Mouse (Mus musculus): ENCODE measurements around the gene Zfpm1. TPM values are rescaled to one million over a fixed set of nuclear protein-coding genes. Genes with fewer than 3 reads are reported as not detected.

Gene Zfpm1
- polyA plus RNA-seq, 1 experiment from 2014 or later, result 0.65 TPM

DNA sequence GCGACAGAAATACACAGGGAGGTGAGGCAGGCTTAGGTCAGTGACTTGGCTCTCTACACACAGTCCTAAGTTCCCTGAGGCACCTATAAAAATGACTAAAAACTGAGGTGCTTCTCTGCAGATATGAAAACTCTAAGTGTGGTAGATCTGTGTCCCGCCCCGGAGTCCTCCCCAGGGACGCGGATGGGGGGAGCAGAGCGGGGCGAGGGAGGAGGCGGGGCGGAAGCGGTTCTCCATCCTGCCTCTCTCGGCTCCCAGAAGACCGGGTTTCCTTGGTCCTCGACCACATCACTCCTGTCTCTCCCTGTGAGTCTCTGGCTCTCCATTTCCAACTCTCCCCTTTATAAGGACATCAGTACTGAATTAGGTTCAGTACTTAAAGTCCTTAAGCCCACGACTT is 61.8 kb downstream of the Zfpm1 start:
- H3K4me1 ChIP-seq (replicated peaks; ENCODE audit: control insufficient read depth, insufficient read depth, low read length), result peaks cover 24% of the 10 kb centered on the region
- H3K27me3 ChIP-seq (replicated peaks; ENCODE audit: control insufficient read depth, insufficient read depth, low read length), result peaks cover 26% of the 10 kb centered on the region
- no peak overlapping the region for H3K4me3 ChIP-seq (replicated peaks; ENCODE audit: low read length)
- H3K9ac ChIP-seq (replicated peaks; ENCODE audit: low read depth, low read length), result no peak overlapping the region
- 0% methylated on average over 14 of the region's 14 CpGs for WGBS
- H3K9me3 ChIP-seq (ENCODE audit: control insufficient read depth, low read length), result no peaks in the 10 kb centered on the region
- no peak overlapping the region for H3K27ac ChIP-seq (ENCODE audit: low read length)
- no peak for ATAC-seq
- no peaks in the 10 kb centered on the region for H3K36me3 ChIP-seq (ENCODE audit: control insufficient read depth, insufficient read depth)
- peak overlapping the region; percentile 24 for H3K4me2 ChIP-seq (ENCODE audit: low read length)

DNA sequence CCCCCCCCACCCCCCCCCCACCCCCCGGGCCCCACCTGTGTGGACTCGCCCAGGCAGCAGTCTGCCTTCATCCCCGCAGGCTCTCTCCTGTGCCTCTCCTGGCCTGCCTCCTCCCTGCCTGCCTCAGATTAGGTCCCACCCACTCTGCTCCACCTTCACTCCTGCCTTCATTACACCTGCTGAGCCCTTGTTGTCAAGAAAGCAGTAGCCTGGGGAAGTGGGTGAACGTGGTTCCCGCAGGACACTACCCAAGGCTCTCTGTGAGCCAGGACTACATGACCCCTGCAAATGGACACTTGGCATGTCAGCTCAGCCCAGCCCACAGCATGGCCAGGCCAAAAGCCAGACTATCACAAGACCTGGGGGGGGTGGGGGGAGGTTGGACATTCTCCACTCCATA is 62.3 kb downstream of the Zfpm1 start:
- no peaks in the 10 kb centered on the region for H3K9me3 ChIP-seq (ENCODE audit: control insufficient read depth, low read length)
- no peak overlapping the region for H3K4me2 ChIP-seq (ENCODE audit: low read length)
- peaks cover 24% of the 10 kb centered on the region for H3K4me1 ChIP-seq (replicated peaks; ENCODE audit: control insufficient read depth, insufficient read depth, low read length)
- H3K27ac ChIP-seq (ENCODE audit: low read length), result no peak overlapping the region
- H3K9ac ChIP-seq (replicated peaks; ENCODE audit: low read depth, low read length), result no peak overlapping the region
- peaks cover 26% of the 10 kb centered on the region for H3K27me3 ChIP-seq (replicated peaks; ENCODE audit: control insufficient read depth, insufficient read depth, low read length)
- WGBS, result 12% methylated on average over 2 of the region's 5 CpGs
- ATAC-seq, result no peak
- no peaks in the 10 kb centered on the region for H3K36me3 ChIP-seq (ENCODE audit: control insufficient read depth, insufficient read depth)
- no peak overlapping the region for H3K4me3 ChIP-seq (replicated peaks; ENCODE audit: low read length)

DNA sequence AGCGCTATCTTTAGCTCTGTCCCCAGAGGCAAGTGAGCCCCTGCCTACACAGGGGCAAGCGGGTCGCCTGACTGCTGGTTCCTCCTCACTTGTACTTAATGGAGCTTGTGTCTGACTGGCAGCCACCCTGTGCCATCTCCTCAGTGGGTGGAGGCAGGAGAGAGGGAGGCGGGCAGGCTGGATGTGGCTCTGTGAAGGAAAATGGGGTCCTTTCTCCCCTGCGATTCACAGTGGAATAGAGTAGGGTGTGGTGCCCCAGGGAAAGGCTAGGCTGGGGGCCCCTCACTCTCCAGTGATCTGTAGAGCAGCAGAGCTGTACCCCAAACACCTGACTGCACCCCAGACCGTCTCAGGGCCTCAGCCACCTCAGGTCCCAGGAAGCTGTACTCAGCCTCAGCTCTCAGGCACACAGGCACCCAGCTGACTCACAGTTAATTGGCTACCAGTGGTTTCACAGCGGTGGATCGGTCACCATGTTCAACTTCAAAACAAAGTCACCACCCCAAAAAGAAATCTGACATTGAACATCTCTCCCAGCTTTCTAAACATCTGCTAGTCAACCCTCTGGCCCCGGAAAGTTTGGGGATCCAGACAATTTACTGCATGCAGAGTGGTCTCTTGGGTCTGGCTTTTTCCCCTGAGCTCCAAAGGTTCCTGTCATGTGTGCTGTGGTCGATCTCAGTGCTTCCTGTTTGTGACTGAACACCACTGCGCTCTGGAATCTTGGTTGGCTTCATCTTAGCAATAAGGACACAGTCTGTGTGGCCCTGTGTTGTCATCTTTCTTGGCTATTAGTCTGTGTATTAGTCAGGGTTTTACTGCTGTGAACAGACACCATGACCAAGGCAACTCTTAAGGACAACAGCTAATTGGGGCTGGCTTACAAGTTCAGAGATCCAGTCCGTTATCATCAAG is 63.5 kb downstream of the Zfpm1 start:
- no peak for ATAC-seq
- H3K9me3 ChIP-seq (ENCODE audit: control insufficient read depth, low read length), result no peaks in the 10 kb centered on the region
- WGBS, result 54% methylated on average over 12 of the region's 12 CpGs
- peaks cover 27% of the 10 kb centered on the region for H3K4me1 ChIP-seq (replicated peaks; ENCODE audit: control insufficient read depth, insufficient read depth, low read length)
- H3K4me2 ChIP-seq (ENCODE audit: low read length), result no peak overlapping the region
- H3K9ac ChIP-seq (replicated peaks; ENCODE audit: low read depth, low read length), result no peak overlapping the region
- no peaks in the 10 kb centered on the region for H3K36me3 ChIP-seq (ENCODE audit: control insufficient read depth, insufficient read depth)
- peaks cover 26% of the 10 kb centered on the region for H3K27me3 ChIP-seq (replicated peaks; ENCODE audit: control insufficient read depth, insufficient read depth, low read length)
- H3K27ac ChIP-seq (ENCODE audit: low read length), result no peak overlapping the region
- H3K4me3 ChIP-seq (replicated peaks; ENCODE audit: low read length), result no peak overlapping the region

DNA sequence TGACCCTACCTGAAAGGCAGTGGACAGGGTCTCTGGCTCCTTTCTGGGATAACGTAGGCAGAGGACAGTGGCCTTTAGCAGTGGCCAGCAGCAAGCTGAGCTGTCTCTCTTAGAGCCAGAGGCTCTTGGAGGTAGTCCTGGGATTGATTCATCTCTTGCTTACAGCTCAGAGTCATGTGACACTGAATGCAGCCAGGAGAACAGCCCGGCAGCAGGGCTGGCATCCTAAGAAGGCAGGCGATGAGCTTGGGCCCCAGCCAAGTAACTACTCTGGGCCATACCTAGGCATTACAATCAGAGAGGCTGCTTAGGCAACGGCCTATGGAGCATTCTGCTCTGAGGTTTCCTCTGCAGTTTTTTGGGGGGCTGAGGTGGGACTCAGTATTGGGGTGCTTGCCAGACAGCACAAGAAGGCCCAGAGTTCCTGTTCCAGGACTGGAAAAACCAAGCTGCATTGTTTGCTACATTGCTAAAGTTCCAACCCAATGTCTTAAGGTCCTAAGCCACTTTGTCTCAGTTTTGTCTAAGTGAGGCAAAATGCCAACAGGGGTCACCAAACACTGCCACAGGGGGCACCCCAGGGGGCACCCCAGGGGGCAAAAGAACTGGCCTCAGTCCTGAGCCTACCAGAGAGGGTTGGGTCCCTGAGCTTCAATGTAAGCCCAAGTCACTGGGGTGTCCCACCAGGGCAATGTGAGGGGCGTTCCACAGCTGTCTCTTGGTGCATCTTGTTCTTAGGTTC is 66.0 kb downstream of the Zfpm1 start:
- Histone ChIP-seq H3K4me1 (replicated peaks; ENCODE audit: control insufficient read depth, insufficient read depth, low read length) (peaks cover 26% of the 10 kb centered on the region), H3K27me3 (replicated peaks; ENCODE audit: control insufficient read depth, insufficient read depth, low read length) (peaks cover 23% of the 10 kb centered on the region), H3K4me2 (ENCODE audit: low read length) (no peak overlapping the region), H3K27ac (ENCODE audit: low read length) (peak overlapping the region; percentile 39; the same call in 1 of the 2 replicates), H3K36me3 (ENCODE audit: control insufficient read depth, insufficient read depth) (no peaks in the 10 kb centered on the region), H3K9ac (replicated peaks; ENCODE audit: low read depth, low read length) (no peak overlapping the region), H3K4me3 (replicated peaks; ENCODE audit: low read length) (no peak overlapping the region), H3K9me3 (ENCODE audit: control insufficient read depth, low read length) (no peaks in the 10 kb centered on the region)
- WGBS, result 48% methylated on average over 5 of the region's 5 CpGs
- peak; percentile 82 for ATAC-seq

GRCm38 (mm10) chr8:122349357-122350297 is 67.7 kb downstream of the Zfpm1 start:
- H3K27me3 ChIP-seq (replicated peaks; ENCODE audit: control insufficient read depth, insufficient read depth, low read length), result peaks cover 15% of the 10 kb centered on the region
- H3K36me3 ChIP-seq (ENCODE audit: control insufficient read depth, insufficient read depth), result no peaks in the 10 kb centered on the region
- no peak overlapping the region for H3K4me3 ChIP-seq (replicated peaks; ENCODE audit: low read length)
- ATAC-seq, result no peak
- no peak overlapping the region for H3K4me2 ChIP-seq (ENCODE audit: low read length)
- 49% methylated on average over 15 of the region's 15 CpGs for WGBS
- no peaks in the 10 kb centered on the region for H3K9me3 ChIP-seq (ENCODE audit: control insufficient read depth, low read length)
- H3K27ac ChIP-seq (ENCODE audit: low read length), result no peak overlapping the region
- H3K4me1 ChIP-seq (replicated peaks; ENCODE audit: control insufficient read depth, insufficient read depth, low read length), result peaks cover 14% of the 10 kb centered on the region
- no peak overlapping the region for H3K9ac ChIP-seq (replicated peaks; ENCODE audit: low read depth, low read length)

DNA sequence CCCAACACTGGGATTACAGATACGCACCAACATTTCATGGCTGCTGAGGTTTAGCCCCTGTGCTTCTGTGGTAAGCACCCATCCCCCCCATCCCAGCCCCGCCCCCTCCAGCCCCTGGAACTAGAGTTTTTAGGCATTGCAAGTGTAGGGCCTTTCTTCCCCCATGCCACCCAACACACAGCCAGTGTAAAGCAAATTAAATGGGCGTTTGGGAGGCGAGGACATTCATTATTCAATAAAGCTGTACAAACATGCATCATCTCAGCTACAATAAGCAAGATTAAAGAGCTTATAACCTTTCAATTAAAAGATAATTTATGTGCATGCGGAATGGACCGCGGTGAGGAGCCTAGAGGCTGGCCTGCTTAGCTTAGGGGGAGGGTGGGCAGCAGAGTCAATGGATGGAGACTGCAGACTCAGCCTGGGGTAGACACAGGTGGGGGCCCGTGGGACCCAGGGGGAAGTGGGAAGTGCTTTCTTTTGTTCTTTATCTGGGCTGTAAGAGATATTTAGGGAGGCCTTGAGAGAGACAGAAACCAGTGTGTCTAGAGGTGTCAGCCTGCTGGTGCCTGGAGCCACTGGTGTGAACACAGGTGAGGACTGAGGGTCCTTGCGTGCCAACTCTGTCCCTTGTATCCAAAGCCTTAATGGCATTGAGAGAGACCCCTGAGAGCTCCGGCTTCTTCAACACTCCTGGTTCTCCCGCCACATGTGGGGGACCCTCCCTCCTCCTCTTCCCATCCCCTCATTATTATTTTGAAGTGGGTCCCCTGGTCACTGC is 68.6 kb downstream of the Zfpm1 start:
- Histone ChIP-seq H3K9me3 (ENCODE audit: control insufficient read depth, low read length) (no peaks in the 10 kb centered on the region), H3K4me3 (replicated peaks; ENCODE audit: low read length) (no peak overlapping the region), H3K36me3 (ENCODE audit: control insufficient read depth, insufficient read depth) (no peaks in the 10 kb centered on the region), H3K27me3 (replicated peaks; ENCODE audit: control insufficient read depth, insufficient read depth, low read length) (peaks cover 9% of the 10 kb centered on the region; the same call in 1 of the 2 replicates), H3K27ac (ENCODE audit: low read length) (no peak overlapping the region), H3K9ac (replicated peaks; ENCODE audit: low read depth, low read length) (no peak overlapping the region), H3K4me1 (replicated peaks; ENCODE audit: control insufficient read depth, insufficient read depth, low read length) (peaks cover 14% of the 10 kb centered on the region), H3K4me2 (ENCODE audit: low read length) (no peak overlapping the region)
- WGBS, result 11% methylated on average over 11 of the region's 11 CpGs
- ATAC-seq, result 0 out of 2 replicates have a peak, but pooled peaks have one; percentile 31

DNA sequence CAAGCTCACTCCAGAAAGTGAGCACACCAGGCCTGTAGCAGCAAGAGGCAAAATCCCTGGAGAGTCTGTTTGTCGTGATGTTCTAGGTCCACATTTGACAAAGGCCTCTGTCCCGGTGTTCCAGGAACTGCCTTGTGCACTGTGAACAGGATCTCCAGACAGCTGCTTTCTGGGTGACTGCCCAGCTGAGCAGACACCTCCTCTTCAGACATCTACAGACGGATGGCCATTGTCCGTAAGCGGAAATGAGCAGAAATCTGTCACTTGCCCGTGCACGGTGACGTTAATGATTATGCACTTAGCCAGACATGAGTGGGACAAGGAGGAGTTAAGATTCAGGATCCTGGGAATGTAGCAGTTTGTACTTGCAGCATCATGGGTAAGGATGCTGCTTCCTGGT is 72.2 kb downstream of the Zfpm1 start:
- WGBS, result 83% methylated on average over 8 of the region's 8 CpGs
- H3K4me2 ChIP-seq (ENCODE audit: low read length), result no peak overlapping the region
- no peak overlapping the region for H3K9ac ChIP-seq (replicated peaks; ENCODE audit: low read depth, low read length)
- H3K9me3 ChIP-seq (ENCODE audit: control insufficient read depth, low read length), result no peaks in the 10 kb centered on the region
- peaks cover 5% of the 10 kb centered on the region for H3K4me1 ChIP-seq (replicated peaks; ENCODE audit: control insufficient read depth, insufficient read depth, low read length)
- no peak for ATAC-seq
- no peak overlapping the region for H3K4me3 ChIP-seq (replicated peaks; ENCODE audit: low read length)
- H3K27me3 ChIP-seq (replicated peaks; ENCODE audit: control insufficient read depth, insufficient read depth, low read length), result peaks cover 4% of the 10 kb centered on the region; the same call in 1 of the 2 replicates
- no peaks in the 10 kb centered on the region for H3K36me3 ChIP-seq (ENCODE audit: control insufficient read depth, insufficient read depth)
- no peak overlapping the region for H3K27ac ChIP-seq (ENCODE audit: low read length)
